Mouse (Mus musculus): Measurements from ENCODE around the gene Plb1. TPM values are rescaled to one million over a fixed set of nuclear protein-coding genes. Genes with fewer than 3 reads are reported as not detected.

Gene Plb1
- total RNA-seq, 1 experiment, result 3.8 TPM

- in situ Hi-C loops (cut with MboI; ENCODE audit: low sequenced_read_pairs in 2 of 2, unreplicated experiment in 2 of 2), result no loop called here
- no peak for DNase-seq (ENCODE audit: low read depth, low spot score)
Observed at GRCm38 (mm10) chr5:32211011-32211410, 21.5 kb upstream of the Plb1 start.

GRCm38 (mm10) chr5:32213746-32214145 lies 18.8 kb upstream of the Plb1 start:
- H3K27ac ChIP-seq (ENCODE audit: insufficient read depth, low read depth, low read length, poor library complexity, severe bottlenecking), result no peak overlapping the region
- H3K36me3 ChIP-seq (ENCODE audit: control insufficient read depth, insufficient read depth, low read length, poor library complexity, severe bottlenecking), result no peaks in the 10 kb centered on the region
- no peak for TF ChIP-seq ZNF384 (IDR thresholded peaks at IDR 0.05; ENCODE audit: low read depth, low read length)
- no peak for TF ChIP-seq MAFK (IDR thresholded peaks at IDR 0.05; ENCODE audit: insufficient read depth, low read depth, low read length)
- TF ChIP-seq CHD2 (IDR thresholded peaks at IDR 0.05; ENCODE audit: low read depth, low read length), result no peak
- TF ChIP-seq HCFC1 (IDR thresholded peaks at IDR 0.05; ENCODE audit: borderline replicate concordance, insufficient read depth, low read length), result no peak
- no peak for TF ChIP-seq ZC3H11A (IDR thresholded peaks at IDR 0.05; ENCODE audit: borderline replicate concordance, low read depth, low read length)
- H3K4me1 ChIP-seq (ENCODE audit: control insufficient read depth in 2 of 2, insufficient read depth in 2 of 2, low read length in 2 of 2, poor library complexity in 1 of 2), result peaks cover 0 to 3% of the 10 kb centered on the region in 2 experiments; a peak in 1 of 4 replicates
- no peak overlapping the region for H3K4me3 ChIP-seq (ENCODE audit: insufficient read depth in 1 of 2, low read depth in 1 of 2, low read length in 2 of 2, poor library complexity in 1 of 2, severe bottlenecking in 1 of 2)
- H3K9ac ChIP-seq (ENCODE audit: insufficient read depth, low read depth, low read length, poor library complexity, severe bottlenecking), result no peak overlapping the region
- DNase-seq (ENCODE audit: low read depth, low spot score), result no peak
- in situ Hi-C loops (cut with MboI; ENCODE audit: low sequenced_read_pairs in 2 of 2, unreplicated experiment in 2 of 2), result no loop called here
- no peaks in the 10 kb centered on the region for H3K9me3 ChIP-seq (ENCODE audit: control insufficient read depth, insufficient read depth, low read depth, low read length)

More at GRCm38 (mm10) chr5:32211011-32211410, 21.5 kb upstream of the Plb1 start:
- Histone ChIP-seq H3K4me1 (ENCODE audit: control insufficient read depth in 2 of 2, insufficient read depth in 2 of 2, low read length in 2 of 2, poor library complexity in 1 of 2) (peaks cover 0 to 3% of the 10 kb centered on the region in 2 experiments; a peak in 1 of 4 replicates), H3K9me3 (ENCODE audit: control insufficient read depth, insufficient read depth, low read depth, low read length) (no peaks in the 10 kb centered on the region), H3K4me3 (ENCODE audit: insufficient read depth in 1 of 2, low read depth in 1 of 2, low read length in 2 of 2, poor library complexity in 1 of 2, severe bottlenecking in 1 of 2) (no peak overlapping the region), H3K9ac (ENCODE audit: insufficient read depth, low read depth, low read length, poor library complexity, severe bottlenecking) (no peak overlapping the region), H3K36me3 (ENCODE audit: control insufficient read depth, insufficient read depth, low read length, poor library complexity, severe bottlenecking) (no peaks in the 10 kb centered on the region), H3K27ac (ENCODE audit: insufficient read depth, low read depth, low read length, poor library complexity, severe bottlenecking) (no peak overlapping the region)
- no peak for TF ChIP-seq ZNF384 (IDR thresholded peaks at IDR 0.05; ENCODE audit: low read depth, low read length)
- TF ChIP-seq HCFC1 (IDR thresholded peaks at IDR 0.05; ENCODE audit: borderline replicate concordance, insufficient read depth, low read length), result no peak
- TF ChIP-seq CHD2 (IDR thresholded peaks at IDR 0.05; ENCODE audit: low read depth, low read length), result no peak

GRCm38 (mm10) chr5:32215510-32215909 lies 17.0 kb upstream of the Plb1 start:
- TF ChIP-seq ZC3H11A (IDR thresholded peaks at IDR 0.05; ENCODE audit: borderline replicate concordance, low read depth, low read length) (peak; percentile 77), CHD2 (IDR thresholded peaks at IDR 0.05; ENCODE audit: low read depth, low read length) (no peak)
- Histone ChIP-seq H3K9ac (ENCODE audit: insufficient read depth, low read depth, low read length, poor library complexity, severe bottlenecking) (no peak overlapping the region), H3K4me1 (ENCODE audit: control insufficient read depth in 2 of 2, insufficient read depth in 2 of 2, low read length in 2 of 2, poor library complexity in 1 of 2) (peaks cover 0 to 3% of the 10 kb centered on the region in 2 experiments; a peak in 1 of 4 replicates), H3K9me3 (ENCODE audit: control insufficient read depth, insufficient read depth, low read depth, low read length) (no peaks in the 10 kb centered on the region), H3K4me3 (ENCODE audit: insufficient read depth in 1 of 2, low read depth in 1 of 2, low read length in 2 of 2, poor library complexity in 1 of 2, severe bottlenecking in 1 of 2) (no peak overlapping the region), H3K36me3 (ENCODE audit: control insufficient read depth, insufficient read depth, low read length, poor library complexity, severe bottlenecking) (no peaks in the 10 kb centered on the region), H3K27ac (ENCODE audit: insufficient read depth, low read depth, low read length, poor library complexity, severe bottlenecking) (no peak overlapping the region)
- DNase-seq (ENCODE audit: low read depth, low spot score), result peak; percentile 72
- in situ Hi-C loops (cut with MboI; ENCODE audit: low sequenced_read_pairs in 2 of 2, unreplicated experiment in 2 of 2), result no loop called here

- no peak for DNase-seq (ENCODE audit: low read depth, low spot score)
- H3K4me1 ChIP-seq (ENCODE audit: control insufficient read depth in 2 of 2, insufficient read depth in 2 of 2, low read length in 2 of 2, poor library complexity in 1 of 2), result no peaks in the 10 kb centered on the region; a peak in 1 of 4 replicates
- in situ Hi-C loops (cut with MboI; ENCODE audit: low sequenced_read_pairs in 2 of 2, unreplicated experiment in 2 of 2), result no loop called here
- no peak overlapping the region for H3K27ac ChIP-seq (ENCODE audit: insufficient read depth, low read depth, low read length, poor library complexity, severe bottlenecking)
- H3K36me3 ChIP-seq (ENCODE audit: control insufficient read depth, insufficient read depth, low read length, poor library complexity, severe bottlenecking), result no peaks in the 10 kb centered on the region
- H3K9me3 ChIP-seq (ENCODE audit: control insufficient read depth, insufficient read depth, low read depth, low read length), result no peaks in the 10 kb centered on the region
- TF ChIP-seq ZC3H11A (IDR thresholded peaks at IDR 0.05; ENCODE audit: borderline replicate concordance, low read depth, low read length) (no peak), CHD2 (IDR thresholded peaks at IDR 0.05; ENCODE audit: low read depth, low read length) (no peak), MAFK (IDR thresholded peaks at IDR 0.05; ENCODE audit: insufficient read depth, low read depth, low read length) (no peak), ZNF384 (IDR thresholded peaks at IDR 0.05; ENCODE audit: low read depth, low read length) (no peak), HCFC1 (IDR thresholded peaks at IDR 0.05; ENCODE audit: borderline replicate concordance, insufficient read depth, low read length) (no peak)
- H3K4me3 ChIP-seq (ENCODE audit: insufficient read depth in 1 of 2, low read depth in 1 of 2, low read length in 2 of 2, poor library complexity in 1 of 2, severe bottlenecking in 1 of 2), result no peak overlapping the region
- H3K9ac ChIP-seq (ENCODE audit: insufficient read depth, low read depth, low read length, poor library complexity, severe bottlenecking), result no peak overlapping the region
Observed at GRCm38 (mm10) chr5:32216465-32216864, 16.0 kb upstream of the Plb1 start.

GRCm38 (mm10) chr5:32217477-32217876 lies 15.0 kb upstream of the Plb1 start:
- Histone ChIP-seq H3K9me3 (ENCODE audit: control insufficient read depth, insufficient read depth, low read depth, low read length) (no peaks in the 10 kb centered on the region), H3K36me3 (ENCODE audit: control insufficient read depth, insufficient read depth, low read length, poor library complexity, severe bottlenecking) (no peaks in the 10 kb centered on the region), H3K4me3 (ENCODE audit: insufficient read depth in 1 of 2, low read depth in 1 of 2, low read length in 2 of 2, poor library complexity in 1 of 2, severe bottlenecking in 1 of 2) (peak overlapping the region; percentile 2 to 39; a peak in 1 of 4 replicates), H3K27ac (ENCODE audit: insufficient read depth, low read depth, low read length, poor library complexity, severe bottlenecking) (no peak overlapping the region), H3K4me1 (ENCODE audit: control insufficient read depth in 2 of 2, insufficient read depth in 2 of 2, low read length in 2 of 2, poor library complexity in 1 of 2) (no peaks in the 10 kb centered on the region; a peak in 1 of 4 replicates), H3K9ac (ENCODE audit: insufficient read depth, low read depth, low read length, poor library complexity, severe bottlenecking) (no peak overlapping the region)
- no peak for DNase-seq (ENCODE audit: low read depth, low spot score)
- in situ Hi-C loops (cut with MboI; ENCODE audit: low sequenced_read_pairs in 2 of 2, unreplicated experiment in 2 of 2), result no loop called here
- TF ChIP-seq ZC3H11A (IDR thresholded peaks at IDR 0.05; ENCODE audit: borderline replicate concordance, low read depth, low read length) (no peak), HCFC1 (IDR thresholded peaks at IDR 0.05; ENCODE audit: borderline replicate concordance, insufficient read depth, low read length) (no peak), CHD2 (IDR thresholded peaks at IDR 0.05; ENCODE audit: low read depth, low read length) (no peak)

Measured in ES-E14 (cell line).